Mouse (Mus musculus): ENCODE measurements around the gene Tfap2e.
A peak's percentile ranks its signal among the peaks of the same experiment; 100 is the strongest.

Tfap2e gene

DNA sequence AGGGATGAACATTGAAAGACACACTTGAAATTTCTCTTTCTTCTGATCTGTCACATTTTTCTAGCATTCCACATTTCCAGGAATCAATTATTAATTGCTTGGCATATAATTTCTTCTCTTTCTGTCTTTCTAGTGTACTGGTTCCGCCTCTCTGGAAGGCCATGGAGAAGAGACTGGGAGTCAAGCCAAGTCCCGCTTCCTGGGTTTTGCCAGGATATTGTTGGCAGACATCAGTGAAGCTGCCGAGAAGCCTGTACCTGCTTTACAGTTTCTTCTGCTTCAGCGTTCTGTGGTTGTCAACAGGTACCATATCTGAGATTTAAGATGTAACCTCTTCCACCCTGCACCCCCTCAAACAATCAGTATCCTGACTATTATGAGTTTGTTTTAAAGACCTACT is 20.7 kb upstream of the Tfap2e start:
- Histone ChIP-seq H3K36me3 (ENCODE audit: control insufficient read depth, insufficient read depth, low read length, poor library complexity, severe bottlenecking) (peaks cover 3% of the 10 kb centered on the region; the same call in 1 of the 2 replicates), H3K27me3 (ENCODE audit: control insufficient read depth, insufficient read depth, low read length, poor library complexity, severe bottlenecking) (no peaks in the 10 kb centered on the region)
- DNase-seq (ENCODE audit: low read depth, low spot score): no peak

DNA sequence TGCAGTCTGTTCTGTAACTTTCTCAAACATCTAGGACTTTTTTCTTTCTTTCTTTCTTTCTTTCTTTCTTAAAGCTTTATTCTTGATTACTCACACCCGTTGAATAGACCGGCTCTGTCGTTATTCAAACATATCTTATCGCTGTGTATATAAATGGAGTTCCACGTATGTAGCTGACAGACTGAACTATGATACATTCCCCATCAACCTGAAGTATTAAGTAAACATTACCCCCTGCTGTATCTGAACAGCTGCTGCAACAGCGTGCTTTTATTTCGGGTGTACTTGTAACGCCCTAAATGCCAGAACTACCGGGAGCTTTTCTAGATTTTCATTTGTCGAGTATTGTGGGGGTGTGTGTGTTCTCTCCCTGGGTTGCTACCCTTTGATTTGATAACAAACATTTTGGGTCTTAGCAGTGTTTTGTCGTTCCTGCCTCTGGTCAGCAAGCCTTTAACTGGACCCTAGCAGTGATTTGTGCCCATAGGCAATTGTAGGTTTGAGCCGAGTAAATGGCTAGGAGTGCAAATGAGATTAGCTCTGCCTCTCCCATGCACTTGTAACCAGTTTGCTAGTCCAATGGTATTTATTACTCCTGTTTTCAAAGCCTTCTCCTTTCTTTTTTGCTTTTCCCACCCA is 18.8 kb upstream of the Tfap2e start:
- H3K36me3 ChIP-seq (ENCODE audit: control insufficient read depth, insufficient read depth, low read length, poor library complexity, severe bottlenecking): peaks cover 2% of the 10 kb centered on the region; the same call in 1 of the 2 replicates
- DNase-seq (ENCODE audit: low read depth, low spot score): no peak
- H3K27me3 ChIP-seq (ENCODE audit: control insufficient read depth, insufficient read depth, low read length, poor library complexity, severe bottlenecking): no peaks in the 10 kb centered on the region

DNA sequence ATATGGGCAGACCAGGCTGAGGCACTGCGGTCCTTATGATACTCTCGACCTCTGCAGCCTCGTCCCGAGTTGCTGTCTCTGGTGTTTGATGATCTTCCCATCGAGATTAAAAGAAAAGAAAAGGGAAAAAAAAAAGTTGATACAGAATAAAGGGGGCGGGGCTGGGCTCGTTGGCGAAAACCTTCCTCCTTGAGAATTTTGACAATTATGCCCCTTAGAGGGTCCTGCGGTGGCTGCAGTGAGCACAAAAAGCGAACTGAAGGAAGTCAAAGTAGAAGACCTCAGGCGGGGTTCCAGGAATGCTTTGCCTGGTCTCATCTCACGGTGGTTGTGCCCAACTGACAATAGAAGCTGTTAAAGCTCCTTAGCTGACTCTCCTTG is 18.2 kb upstream of the Tfap2e start:
- no peaks in the 10 kb centered on the region for H3K27me3 ChIP-seq (ENCODE audit: control insufficient read depth, insufficient read depth, low read length, poor library complexity, severe bottlenecking)
- no peak for DNase-seq (ENCODE audit: low read depth, low spot score)
- peaks cover 2% of the 10 kb centered on the region; the same call in 1 of the 2 replicates for H3K36me3 ChIP-seq (ENCODE audit: control insufficient read depth, insufficient read depth, low read length, poor library complexity, severe bottlenecking)

DNA sequence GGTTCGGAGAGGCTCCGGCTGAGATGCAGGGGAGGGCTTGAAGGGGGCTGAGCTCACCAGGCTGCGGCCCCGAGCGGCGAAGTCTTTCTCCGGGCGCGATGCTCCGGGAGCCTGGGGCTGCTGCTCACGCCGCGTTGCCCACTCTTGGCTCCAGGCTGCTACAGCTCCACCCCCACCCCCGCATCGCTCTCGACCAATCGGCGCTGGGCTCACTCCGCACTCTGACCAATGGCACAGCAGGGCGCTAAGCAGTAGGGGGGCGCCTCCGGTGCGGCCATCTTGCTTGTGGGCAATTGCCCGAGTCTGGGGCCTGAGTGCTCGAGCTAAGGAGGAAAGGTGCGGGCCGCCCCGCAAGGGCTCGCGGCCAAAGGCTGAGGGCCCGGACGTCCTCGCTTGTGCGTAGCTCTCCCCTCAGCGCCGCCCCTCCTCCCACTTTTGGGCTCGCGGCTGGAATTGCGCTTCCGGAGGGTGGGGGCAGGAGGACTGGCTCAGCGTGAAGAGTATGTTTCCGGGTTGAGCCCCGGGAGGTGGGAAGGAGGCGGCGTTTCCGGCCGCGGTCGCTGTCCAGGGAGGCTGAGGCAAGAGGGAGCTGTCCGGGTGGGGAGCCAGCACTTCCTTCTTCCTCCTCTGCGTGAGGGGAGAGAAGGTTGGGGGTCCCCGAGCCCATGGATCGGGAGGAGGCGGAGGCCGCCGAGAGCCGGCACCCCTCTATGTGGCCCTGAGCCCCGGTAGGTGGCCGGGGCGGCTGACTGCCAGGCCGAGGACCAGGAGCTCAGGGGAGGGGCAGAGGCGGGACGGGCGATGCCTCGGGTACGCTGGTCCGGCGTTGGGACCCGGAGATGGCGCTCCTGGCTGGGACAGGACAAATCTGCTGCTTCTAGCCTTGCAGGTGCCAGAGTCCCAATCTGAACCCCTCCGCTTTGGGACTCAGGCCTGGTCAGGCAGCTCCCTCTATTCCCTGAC is 17.5 kb upstream of the Tfap2e start, which contains the start of the genes Ncdn and AU040320:
Gene Ncdn, minus strand, starts transcription at position 171 of the 963 bp plus-strand sequence.
Gene AU040320, plus strand, starts transcription at position 277 of the 963 bp plus-strand sequence.
- no peaks in the 10 kb centered on the region for H3K27me3 ChIP-seq (ENCODE audit: control insufficient read depth, insufficient read depth, low read length, poor library complexity, severe bottlenecking)
- DNase-seq (ENCODE audit: low read depth, low spot score): peak; percentile 97
- peaks cover 1% of the 10 kb centered on the region; the same call in 1 of the 2 replicates for H3K36me3 ChIP-seq (ENCODE audit: control insufficient read depth, insufficient read depth, low read length, poor library complexity, severe bottlenecking)

DNA sequence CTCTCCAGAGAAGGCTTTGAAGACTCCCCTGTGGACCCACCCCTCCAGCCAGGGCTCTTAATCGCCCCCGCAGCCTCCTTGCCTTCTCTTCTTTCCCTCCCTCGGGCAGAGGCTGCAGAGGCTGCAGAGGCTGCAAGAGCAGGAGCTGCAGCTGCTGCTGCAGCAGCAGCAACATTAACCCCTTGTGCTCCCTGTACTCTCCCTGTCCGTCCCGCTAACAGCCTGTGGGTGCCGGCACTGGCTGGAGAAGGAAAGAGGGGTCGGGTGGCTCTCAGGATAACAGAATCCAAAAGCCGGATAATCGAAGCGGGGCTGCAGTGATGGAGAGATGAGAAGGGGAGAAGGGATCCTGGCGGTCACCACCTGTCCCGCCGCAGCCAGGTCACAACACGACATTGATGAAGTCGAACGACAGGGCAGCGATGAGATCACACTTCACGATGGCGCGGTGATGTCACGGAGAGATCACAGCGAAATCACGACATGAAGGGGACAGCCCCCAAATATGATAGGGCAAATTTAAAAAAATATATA is 16.6 kb upstream of the Tfap2e start:
- no peak for DNase-seq (ENCODE audit: low read depth, low spot score)
- Histone ChIP-seq H3K27me3 (ENCODE audit: control insufficient read depth, insufficient read depth, low read length, poor library complexity, severe bottlenecking) (no peaks in the 10 kb centered on the region), H3K36me3 (ENCODE audit: control insufficient read depth, insufficient read depth, low read length, poor library complexity, severe bottlenecking) (peaks cover 1% of the 10 kb centered on the region; the same call in 1 of the 2 replicates)

DNA sequence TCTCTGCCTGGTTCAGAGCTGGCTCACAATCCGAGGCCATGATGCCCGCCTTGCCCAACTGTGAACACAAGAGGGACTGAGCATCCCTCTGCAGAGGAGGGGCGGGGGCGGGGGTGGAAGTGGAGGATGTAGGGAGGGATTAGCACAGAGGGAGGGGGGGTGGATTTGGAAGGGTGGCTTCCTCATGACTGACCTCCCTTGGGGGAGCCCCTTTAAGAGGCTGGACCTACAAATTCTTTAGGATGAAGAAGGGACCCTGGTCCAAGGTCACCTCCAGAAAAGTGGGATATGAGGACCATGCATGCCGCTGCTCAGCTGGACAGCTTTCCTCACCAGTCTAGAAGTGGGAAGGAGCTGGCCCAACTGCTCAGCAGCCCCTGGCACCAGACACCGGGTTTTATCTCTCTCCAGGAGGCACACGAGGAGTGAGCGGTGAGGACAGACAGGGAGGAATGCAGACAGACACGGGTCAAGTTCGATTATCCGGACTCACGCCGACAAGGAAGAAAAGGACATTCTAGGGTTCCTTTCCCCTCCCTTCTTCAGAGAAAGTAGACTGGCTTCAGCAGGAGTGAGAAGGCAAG is 16.1 kb upstream of the Tfap2e start:
- no peak for DNase-seq (ENCODE audit: low read depth, low spot score)
- Histone ChIP-seq H3K27me3 (ENCODE audit: control insufficient read depth, insufficient read depth, low read length, poor library complexity, severe bottlenecking) (no peaks in the 10 kb centered on the region), H3K36me3 (ENCODE audit: control insufficient read depth, insufficient read depth, low read length, poor library complexity, severe bottlenecking) (peaks cover 1% of the 10 kb centered on the region; the same call in 1 of the 2 replicates)

DNA sequence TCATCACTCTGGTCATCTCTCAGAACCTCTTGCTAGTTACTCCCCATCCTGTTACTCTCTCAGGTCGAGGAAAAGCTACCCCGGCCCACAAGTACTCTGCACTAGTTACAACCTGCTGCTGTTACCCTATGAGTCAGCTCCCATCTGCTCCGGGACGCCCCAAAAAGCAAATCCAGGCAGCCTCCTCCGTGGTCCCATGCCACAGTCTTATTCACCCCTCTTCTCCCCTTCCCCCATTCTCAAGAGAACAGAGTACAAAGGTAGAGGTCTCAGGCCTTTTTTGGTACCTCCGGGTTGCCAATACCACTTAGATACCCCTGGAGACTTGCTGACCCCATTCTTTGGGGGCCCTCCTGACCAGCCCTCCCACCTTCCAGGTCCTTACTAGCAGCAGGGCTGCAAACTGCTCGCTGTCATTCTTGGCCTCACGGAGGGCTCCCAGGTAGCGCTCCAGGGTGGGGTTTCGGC is 15.6 kb upstream of the Tfap2e start:
- no peaks in the 10 kb centered on the region for H3K27me3 ChIP-seq (ENCODE audit: control insufficient read depth, insufficient read depth, low read length, poor library complexity, severe bottlenecking)
- H3K36me3 ChIP-seq (ENCODE audit: control insufficient read depth, insufficient read depth, low read length, poor library complexity, severe bottlenecking): peaks cover 4% of the 10 kb centered on the region
- DNase-seq (ENCODE audit: low read depth, low spot score): no peak

DNA sequence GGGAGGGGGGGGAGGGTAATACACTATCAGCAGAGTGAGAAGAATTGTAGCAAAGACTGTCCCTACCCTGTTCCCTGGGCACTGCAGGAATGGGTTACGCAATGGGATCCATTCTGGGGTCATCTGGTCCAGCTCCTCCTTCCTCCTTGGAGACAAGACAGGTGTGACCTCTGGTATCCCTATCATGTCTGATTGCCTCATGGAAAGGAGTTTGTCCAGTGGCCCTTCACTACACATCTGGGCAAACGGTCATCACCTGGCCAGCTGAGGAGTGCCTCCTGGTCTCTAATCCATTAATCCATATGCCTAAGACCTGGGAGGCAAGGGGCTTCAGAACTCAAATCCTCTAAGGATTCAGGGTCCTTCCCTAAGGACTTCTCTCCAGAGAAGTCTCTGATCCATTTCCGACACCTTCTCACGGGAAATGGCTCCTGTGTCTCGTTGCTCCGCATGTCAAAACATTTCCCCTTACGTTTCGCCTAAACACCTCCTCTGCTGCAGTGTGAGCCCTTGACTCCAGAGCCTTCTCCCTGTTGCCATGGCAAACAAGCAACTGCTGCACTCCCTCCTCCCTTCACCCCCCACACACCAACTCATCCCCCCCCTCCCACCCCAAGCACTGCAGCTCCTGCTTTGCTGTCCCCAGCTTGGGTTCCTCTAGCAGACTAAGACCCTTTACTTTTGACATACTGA is 15.0 kb upstream of the Tfap2e start:
- Histone ChIP-seq H3K27me3 (ENCODE audit: control insufficient read depth, insufficient read depth, low read length, poor library complexity, severe bottlenecking) (no peaks in the 10 kb centered on the region), H3K36me3 (ENCODE audit: control insufficient read depth, insufficient read depth, low read length, poor library complexity, severe bottlenecking) (peaks cover 5% of the 10 kb centered on the region)
- DNase-seq (ENCODE audit: low read depth, low spot score): no peak

DNA sequence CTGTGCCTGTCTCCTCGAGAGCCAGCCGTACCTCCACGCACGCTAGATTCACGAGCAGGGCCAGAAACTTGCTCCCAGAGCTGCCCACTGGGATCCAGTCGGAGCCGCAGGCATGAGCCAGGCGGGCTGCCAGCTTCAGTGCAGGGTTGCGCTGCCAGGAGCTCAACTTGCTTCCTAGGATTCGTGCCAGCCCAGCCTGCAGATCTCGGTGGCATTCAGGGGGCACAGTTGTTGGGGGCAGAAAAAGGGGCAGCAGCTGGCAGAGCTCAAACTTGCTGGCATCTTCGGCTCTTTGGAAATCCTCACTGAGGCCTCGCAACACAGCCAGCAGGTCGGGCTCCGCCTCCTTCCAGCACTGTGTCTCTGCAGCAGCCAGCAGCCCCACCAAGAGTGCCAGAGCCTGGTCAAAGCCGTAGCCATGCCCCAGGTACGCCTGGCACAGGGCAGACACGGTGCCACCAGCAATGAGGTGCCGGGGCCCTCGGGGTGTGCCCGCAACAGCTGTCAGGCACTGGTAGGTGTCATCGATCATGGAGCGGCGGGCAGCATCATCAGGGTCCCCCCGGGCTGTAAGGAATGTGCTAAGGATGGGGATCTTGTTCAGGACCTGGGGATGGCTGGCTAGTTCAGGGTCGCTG is 14.1 kb upstream of the Tfap2e start:
- peaks cover 6% of the 10 kb centered on the region for H3K36me3 ChIP-seq (ENCODE audit: control insufficient read depth, insufficient read depth, low read length, poor library complexity, severe bottlenecking)
- DNase-seq (ENCODE audit: low read depth, low spot score): no peak
- H3K27me3 ChIP-seq (ENCODE audit: control insufficient read depth, insufficient read depth, low read length, poor library complexity, severe bottlenecking): no peaks in the 10 kb centered on the region

DNA sequence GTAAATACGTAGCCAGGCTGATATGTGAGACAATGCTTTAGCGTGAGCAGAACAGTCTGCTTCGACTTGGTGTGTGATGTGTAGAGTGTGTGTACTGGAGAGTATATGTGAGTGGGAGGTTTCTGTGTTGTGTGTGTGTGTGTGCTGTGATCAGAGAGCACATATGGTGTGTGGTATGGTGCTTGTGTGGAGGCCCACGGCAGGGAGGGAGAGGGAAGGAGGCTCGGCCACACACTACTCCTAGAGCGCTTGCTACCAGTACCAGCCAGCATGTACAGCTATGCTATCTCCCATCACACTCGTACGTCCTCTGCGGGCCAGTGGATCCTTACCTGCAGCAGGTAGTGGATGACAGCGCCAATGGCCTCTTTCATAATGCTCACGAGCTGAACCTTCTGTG is 13.5 kb upstream of the Tfap2e start:
- no peak for DNase-seq (ENCODE audit: low read depth, low spot score)
- peaks cover 6% of the 10 kb centered on the region for H3K36me3 ChIP-seq (ENCODE audit: control insufficient read depth, insufficient read depth, low read length, poor library complexity, severe bottlenecking)
- H3K27me3 ChIP-seq (ENCODE audit: control insufficient read depth, insufficient read depth, low read length, poor library complexity, severe bottlenecking): no peaks in the 10 kb centered on the region

DNA sequence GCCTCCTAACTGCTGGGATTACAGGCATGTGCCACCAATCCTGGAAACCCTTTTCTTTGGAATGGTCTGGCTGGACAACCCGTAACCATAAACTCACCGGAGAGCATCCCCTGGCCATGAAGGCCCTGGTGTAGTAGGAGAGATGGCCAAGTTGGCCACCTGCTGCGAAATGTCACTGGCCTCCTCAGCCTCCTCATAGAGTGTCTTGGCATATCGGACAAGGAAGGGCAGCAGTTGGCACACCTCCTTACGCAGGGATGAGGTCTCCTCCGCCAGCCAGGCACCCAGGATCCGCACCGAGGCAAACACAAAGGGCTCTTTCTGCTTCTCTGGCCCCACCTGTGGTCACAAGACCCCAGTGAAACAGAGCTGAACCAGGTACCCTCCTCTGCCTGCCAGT is 12.3 kb upstream of the Tfap2e start:
- no peak for DNase-seq (ENCODE audit: low read depth, low spot score)
- H3K27me3 ChIP-seq (ENCODE audit: control insufficient read depth, insufficient read depth, low read length, poor library complexity, severe bottlenecking): no peaks in the 10 kb centered on the region
- peaks cover 6% of the 10 kb centered on the region for H3K36me3 ChIP-seq (ENCODE audit: control insufficient read depth, insufficient read depth, low read length, poor library complexity, severe bottlenecking)

DNA sequence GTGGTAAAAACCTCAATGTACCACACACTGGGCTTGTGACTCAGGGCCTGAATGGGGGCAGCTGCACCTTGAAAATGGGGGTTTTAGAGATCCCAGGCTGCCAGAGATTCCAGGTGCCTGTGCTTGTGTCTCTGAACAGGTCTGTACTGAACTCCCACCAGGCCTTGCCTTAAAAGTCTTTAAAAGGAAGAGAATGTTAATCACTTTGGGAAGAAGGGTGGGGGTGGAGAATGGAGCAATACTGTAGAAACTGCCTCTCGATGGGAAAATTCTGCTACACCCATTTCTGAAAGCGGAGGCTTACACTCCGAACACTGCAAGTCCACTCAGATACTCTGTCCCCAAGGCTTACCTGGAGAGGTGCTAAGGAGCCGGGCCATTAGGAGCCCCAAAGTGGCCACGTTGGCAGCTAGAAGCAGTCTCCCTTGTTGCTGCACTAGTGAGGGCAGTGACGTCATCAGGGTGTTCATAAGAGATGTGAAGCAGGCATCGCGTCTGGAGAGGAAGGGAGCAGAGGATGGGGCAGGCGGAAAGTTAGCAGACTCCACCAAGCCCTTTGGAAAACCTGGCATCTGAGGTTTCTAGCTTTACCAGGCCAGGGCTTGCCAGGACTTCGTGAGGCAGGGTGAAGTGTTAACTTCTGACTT is 10.3 kb upstream of the Tfap2e start:
- H3K36me3 ChIP-seq (ENCODE audit: control insufficient read depth, insufficient read depth, low read length, poor library complexity, severe bottlenecking): peaks cover 6% of the 10 kb centered on the region
- H3K27me3 ChIP-seq (ENCODE audit: control insufficient read depth, insufficient read depth, low read length, poor library complexity, severe bottlenecking): no peaks in the 10 kb centered on the region
- DNase-seq (ENCODE audit: low read depth, low spot score): no peak

DNA sequence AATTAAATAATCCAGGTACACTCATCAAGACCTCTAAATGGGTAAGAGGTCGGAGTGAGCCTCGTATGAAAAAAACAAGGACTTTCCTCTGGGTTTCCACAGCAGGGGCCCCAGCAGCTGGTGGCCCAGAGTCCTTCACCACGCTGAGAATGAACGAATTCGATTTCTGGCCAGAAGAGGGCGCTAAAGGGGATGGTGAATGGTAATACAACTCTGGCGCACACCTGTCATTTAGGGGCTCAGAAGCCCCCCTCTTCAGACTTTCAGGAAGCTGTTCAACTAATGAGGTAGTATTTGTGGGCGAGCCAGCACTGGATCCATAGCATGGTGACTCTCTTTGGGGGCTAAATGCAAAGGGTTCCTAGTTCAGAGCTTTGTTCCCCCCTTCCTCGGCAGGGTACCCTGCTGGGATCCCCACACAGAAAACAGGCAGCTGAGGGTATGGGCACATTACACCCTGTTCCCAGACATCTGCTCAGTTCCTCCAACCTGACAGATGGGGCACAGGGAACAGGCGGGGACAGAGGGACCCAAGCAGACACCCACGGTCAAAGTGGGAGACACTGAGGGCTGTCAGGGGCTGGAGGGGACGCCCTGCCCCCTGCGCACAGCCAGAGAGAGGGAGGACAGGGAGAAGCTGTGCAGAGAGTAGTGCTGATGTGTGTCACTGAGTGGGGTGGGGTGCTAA is 9.6 kb upstream of the Tfap2e start:
- Histone ChIP-seq H3K27me3 (ENCODE audit: control insufficient read depth, insufficient read depth, low read length, poor library complexity, severe bottlenecking) (no peaks in the 10 kb centered on the region), H3K36me3 (ENCODE audit: control insufficient read depth, insufficient read depth, low read length, poor library complexity, severe bottlenecking) (peaks cover 6% of the 10 kb centered on the region)
- peak; percentile 76 for DNase-seq (ENCODE audit: low read depth, low spot score)

All from splenic B cell, adult 2 months (primary cell).